Mouse (Mus musculus) testis, postnatal 14 days (tissue): ENCODE data around the gene Klhl26.

Source experiments
- DNase-seq: peaks from one replicate; pipeline ENCODE4 v3.0.0; 2021; ENCODE audit warnings: low spot score

Klhl26 gene

GRCm38 (mm10) chr8:70501820-70502529 lies 25.2 kb upstream of the Klhl26 start:
- DNase-seq, result peak; percentile 70

- DNase-seq, result peak; percentile 77
These were observed 23.9 kb upstream of the Klhl26 start for GRCm38 (mm10) chr8:70500386-70501301.

GRCm38 (mm10) chr8:70495771-70496062 lies 18.9 kb upstream of the Klhl26 start:
- no peak for DNase-seq

GRCm38 (mm10) chr8:70495001-70495770 lies 18.4 kb upstream of the Klhl26 start:
- DNase-seq, result no peak

DNA sequence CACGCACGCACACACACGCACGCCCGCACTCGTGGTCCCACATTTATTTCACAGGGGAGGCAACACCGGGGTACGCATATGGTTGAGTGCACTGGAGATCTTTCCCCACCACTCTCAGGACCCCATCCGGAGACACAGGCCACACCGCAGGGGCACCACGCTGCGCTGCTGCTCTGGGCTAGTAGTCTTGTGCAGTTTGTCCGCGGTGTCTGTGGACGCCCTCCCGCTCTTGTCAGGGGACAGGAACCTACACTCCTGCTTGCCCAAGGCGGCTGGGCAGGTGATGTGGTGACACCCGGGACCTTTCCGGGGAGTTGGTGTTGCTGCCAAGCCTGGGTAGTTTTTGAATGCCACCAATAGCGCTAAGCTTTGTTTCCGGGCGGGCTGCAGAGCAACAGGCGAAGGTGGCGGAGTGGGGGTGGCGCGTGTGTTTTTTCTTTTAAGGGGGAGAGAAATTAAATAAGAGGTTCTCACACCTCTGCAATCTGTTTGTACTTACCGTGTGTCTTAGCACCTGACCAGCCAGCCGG lies 17.7 kb upstream of the Klhl26 start:
- DNase-seq, result no peak

DNA sequence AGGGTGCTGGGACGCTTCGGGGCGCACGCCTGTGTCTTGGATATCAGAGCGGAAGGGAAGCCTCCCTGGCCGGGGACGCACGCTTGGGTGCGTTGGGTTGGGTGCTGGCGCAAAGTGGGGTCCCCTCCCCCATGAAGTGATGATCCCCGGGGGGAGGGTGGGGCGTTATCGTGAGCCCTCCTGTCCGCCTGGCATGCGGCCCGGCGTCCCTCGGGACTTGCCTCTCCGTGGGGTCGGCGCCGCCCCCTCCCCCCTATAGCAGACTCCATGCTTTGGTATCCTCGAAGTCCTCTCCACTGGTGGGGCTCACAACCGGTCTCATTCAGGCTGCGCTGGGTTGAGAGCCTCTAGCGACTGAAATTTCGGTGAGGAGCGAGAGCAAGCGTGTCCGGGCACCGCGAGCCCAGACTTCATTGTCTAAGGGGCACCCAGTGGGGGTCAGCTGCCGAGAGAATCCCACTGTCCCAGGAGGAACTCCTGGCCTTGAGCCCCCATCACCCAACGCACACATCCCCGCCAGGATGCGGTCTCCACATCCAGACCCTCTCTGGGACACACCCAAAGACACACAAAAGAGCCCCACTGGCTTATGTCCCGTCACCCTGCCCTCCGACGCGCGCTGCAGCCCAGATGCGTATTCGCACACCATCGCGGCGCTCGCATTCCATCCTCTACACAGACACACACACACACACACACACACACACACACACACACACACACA lies 17.1 kb upstream of the Klhl26 start:
- no peak for DNase-seq

DNA sequence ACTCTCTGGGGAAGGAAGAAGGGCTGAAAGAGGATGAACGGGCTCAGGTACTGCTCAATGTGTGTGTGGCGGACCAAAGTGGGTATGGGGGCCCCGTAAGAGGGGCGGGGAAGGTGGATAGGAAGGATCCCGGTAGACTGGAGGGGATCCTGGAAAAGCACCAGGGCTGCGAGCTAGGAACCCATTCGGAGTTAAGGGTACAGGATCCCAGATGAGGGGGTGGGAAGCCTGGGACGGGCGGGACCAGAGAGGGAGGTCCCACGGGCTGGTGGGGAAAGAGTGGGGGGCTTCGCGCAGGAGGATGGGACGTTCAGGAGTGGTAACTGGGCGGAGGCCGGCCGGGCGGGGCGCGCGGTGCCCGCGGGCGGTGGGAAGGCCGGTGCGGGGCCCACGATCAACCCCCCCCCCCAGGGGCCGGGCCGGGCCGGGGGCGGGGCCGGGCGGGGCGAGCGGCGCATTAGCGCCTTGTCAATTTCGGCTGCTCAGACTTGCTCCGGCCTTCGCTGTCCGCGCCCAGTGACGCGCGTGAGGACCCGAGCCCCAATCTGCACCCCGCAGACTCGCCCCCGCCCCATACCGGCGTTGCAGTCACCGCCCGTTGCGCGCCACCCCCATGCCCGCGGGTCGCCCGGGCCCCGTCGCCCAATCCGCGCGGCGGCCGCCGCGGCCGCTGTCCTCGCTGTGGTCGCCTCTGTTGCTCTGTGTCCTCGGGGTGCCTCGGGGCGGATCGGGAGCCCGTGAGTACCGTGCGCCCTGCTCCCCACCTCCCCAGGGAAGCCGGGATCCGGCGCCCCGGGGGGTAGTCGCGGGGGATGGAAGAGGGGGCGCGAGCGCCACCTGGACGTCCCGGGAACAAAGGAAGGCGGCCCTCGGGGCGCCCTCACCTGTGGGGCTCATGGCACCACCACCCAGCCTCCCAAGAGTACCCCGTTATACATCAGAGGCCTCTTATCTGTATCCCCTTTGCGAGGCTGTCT lies 16.2 kb upstream of the Klhl26 start, which contains the start of gene Crlf1:
Gene Crlf1, plus strand, starts transcription at position 495 of the 977 bp plus-strand sequence.
- DNase-seq, result no peak

GRCm38 (mm10) chr8:70490880-70491495 lies 14.2 kb upstream of the Klhl26 start:
- no peak for DNase-seq

DNA sequence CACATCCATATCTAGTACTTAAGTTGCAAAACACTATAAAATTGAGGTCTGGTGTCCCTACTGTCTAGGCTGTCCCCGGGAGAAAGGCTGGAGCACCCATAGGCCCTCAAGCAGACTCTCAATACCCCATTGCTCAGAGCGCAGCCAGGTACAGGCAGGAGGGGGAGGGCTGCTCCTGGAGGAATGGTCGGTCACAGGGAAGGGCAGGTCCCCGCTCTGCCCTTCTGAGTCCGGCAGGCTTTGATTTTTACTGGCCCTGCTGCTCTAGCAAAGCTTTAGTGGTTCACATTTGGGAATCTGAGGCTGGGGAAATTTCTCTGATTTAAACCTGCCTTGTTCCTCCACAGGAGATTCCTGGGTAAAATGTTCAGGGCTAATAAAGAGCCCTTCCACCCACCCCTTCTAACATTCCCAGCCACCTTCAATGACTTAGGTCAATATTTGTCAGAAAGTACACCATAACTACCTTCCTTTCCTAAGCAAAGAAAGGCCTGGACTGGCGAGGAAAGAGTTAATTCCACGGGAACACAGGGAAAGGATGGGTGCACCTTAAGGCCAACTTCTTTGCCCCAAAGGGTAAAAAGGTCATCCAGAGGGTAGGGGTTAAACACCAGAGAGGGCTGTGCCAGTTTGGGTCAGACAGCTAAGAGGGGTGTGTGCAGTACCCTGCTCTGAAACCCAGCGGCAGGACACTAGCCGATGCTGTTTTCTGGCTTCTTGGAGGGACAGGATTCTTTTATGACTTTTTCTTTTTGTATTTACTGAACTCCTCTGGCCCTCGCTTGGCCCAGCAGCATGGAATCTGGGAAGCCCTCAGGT lies 13.5 kb upstream of the Klhl26 start:
- DNase-seq, result no peak

GRCm38 (mm10) chr8:70489576-70489975 lies 12.8 kb upstream of the Klhl26 start:
- DNase-seq, result no peak

DNA sequence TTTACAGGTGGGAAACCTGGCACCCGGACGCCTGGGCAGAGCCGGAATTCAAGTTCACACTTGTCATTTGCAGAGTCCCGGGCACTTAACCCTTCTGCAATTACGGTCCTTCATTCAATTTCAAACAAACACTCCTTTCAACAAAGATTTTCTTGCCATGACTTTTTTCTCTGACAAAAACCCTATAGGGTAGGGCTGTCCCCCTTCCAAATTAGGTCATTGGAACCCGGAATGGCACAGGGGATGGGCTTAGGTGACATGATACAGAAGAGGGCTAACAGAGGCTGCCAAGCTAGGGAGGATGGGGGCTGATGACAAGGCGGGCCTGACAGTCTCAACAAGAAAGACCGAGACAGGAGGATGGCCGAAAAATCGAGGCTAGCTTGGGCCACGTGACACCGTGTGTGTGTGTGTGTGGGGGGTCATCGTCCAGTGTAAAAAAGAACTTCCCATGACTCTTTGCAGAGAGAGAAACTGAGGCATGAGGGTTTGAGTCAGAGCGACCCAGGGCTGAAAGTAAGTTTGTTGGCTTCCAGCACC lies 12.2 kb upstream of the Klhl26 start:
- DNase-seq, result no peak

- peak; percentile 80 for DNase-seq
These were observed 11.4 kb upstream of the Klhl26 start for GRCm38 (mm10) chr8:70487993-70488796.

DNA sequence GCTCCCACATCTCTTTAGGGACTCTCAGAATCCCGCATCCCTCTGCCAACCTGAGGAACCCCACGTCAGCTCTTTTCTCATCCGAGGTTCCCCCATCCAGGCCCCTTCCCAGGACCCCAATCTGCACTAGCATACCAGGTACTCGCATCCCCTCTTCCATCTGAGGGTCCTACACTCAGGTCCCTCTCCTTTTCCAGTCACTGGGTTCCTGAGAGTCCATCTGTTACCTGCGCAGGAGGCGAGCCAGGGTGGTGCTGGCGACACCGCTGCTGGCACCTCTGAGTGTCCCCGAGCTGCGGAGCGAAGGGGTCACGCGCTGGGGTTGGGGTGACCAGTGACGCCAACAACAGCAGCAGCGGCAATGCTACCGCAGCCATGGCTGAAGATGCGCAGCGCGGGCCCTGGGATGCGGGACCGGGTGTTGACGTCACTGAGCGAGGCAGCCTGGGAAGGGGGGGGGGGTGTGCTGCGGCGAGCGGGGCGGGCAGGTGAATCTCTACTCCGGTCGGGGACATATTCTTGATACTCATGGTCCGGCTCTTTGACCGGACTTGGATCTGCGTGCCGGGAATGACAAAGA lies 10.3 kb upstream of the Klhl26 start, which contains the start of gene Tmem59l:
Gene Tmem59l, minus strand, starts transcription at position 418 of the 580 bp plus-strand sequence.
- DNase-seq, result no peak

- no peak for DNase-seq
These were observed 9.5 kb upstream of the Klhl26 start for GRCm38 (mm10) chr8:70486191-70486681.

DNA sequence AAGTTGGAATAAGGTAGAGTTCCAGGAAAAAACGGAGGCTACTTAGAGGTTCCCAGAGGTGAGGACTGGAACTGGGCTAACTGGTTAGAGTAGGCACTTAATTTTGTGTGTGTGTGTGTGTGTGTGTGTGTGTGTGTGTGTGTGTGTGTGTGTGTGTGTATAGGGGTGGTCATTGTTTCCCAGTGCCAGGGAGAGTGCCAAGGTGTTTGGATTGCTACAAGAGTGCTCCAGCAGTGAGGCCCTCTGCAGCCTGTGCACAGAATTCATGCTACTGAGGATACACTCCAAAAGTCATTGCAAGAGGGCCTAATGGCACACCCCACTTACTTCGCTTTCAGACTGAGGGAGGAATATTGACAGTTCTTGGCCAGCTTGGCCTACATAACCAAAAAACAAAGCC lies 6.2 kb upstream of the Klhl26 start:
- no peak for DNase-seq

DNA sequence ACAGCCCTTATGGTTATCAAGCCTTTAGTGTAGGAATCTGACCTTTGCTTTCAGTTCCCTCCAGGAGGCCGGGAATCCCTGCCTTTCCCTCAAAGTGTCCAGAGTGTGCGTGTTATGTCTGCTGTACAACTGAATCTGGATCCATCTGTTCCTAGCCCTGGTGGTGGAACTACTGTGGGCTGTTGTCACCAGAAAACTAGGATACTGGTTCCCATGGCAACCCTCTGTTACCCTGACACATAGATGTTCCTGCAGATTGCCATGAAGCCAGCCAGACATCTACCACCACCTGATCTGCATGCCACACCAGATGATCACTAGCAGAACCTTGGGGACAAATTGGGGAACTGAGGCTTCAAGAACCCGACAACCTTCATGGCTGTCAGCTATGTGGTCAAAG lies 5.1 kb upstream of the Klhl26 start:
- no peak for DNase-seq

- peak; percentile 72 for DNase-seq
These were observed 658 bp upstream of the Klhl26 start for GRCm38 (mm10) chr8:70477269-70477982.
